Mouse (Mus musculus): Measurements from ENCODE around the gene 3425401B19Rik.

3425401B19Rik gene

DNA sequence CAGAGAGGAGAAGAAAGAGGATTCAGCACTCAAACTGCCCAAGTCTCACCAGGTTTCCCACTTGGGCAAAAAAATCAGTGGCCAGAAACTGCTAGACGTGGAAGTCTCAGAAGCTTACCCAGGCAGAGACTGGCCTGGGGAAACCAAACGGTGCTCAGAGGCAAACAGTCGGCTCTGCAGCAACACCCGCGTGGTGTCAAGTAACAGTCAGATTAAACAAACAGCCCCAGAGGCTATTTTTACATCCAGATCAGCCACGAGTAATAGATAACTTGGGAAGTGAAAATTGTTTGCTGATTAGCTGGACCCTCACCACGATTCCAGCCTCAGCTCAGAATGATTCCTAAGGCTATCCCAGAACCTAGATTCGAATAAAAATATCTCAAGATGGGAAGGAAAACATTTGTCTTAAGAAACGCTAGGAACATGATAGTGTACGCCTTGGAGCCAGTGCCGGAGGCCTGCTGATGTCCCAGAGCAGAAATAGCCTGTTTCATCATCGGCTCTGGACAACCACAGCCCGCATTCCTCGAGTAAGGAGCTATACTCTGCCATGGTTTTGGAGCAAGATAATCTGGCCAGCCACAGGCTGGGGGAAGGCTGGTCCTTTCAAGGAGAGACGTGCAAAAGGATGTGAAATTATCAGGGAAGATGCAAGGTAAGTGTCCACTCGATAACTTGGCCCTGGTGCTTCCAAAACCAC lies at the start of gene 3425401B19Rik:
Gene 3425401B19Rik, minus strand, starts transcription at position 170 of the 703 bp plus-strand sequence.
- no peak for DNase-seq

DNA sequence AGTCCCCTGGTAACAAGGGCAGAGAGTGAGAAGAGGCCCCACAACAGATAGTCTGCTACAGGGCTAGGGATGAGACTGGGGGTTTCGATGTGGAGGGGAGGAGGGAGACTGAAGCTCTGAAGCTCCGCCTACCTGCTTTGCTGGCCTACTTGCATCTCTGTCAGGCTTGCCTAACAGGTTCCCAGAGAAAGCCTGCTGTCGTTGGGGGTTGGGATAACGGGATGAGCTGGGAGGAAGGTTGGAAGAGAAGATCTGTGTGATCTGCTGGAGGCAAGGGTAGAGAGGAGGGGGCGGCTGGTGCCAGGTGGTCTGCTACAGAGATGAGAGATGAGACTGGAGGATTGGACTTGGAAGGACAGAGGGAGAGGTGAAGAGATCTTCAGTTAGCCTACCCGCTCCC lies 47.9 kb upstream of the 3425401B19Rik start:
- DNase-seq, result no peak

DNA sequence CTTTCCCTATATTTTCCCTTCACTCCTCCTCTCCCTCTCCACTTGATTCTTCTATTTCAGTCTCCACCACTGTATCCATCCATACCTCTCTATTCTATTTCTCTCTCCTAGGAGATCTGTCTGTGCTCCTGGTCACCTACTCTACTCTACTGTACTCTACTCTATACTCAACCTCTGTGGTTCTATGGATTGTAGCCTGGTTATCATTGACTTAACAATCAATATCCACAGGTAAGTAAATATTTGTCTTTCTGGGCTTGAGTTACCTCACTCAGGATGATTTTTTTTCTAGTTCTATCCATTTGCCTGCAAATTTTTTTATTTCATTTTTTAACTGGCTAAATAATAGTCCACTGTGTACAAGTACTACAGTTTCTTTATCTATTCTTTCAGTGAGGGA lies 41.8 kb upstream of the 3425401B19Rik start:
- DNase-seq, result no peak

DNA sequence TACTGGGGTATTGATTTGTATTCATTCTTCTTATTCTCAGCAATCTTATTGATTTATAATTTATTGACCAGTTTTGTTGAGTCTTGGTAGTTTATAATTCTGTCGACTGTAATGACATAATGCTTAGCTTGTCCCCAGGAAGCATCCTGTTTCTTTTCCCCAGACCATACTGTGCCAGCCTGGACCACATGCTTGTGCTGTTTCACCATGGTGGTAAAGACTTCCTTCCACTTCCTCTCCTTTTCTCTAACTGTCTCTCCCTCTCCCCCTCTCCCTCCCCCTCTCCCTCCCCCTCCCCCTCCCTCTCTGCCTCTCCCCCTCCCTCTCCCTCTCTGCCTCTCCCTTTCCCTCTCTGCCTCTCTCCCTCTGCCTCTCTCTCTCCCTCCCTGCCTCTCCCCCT lies 36.4 kb upstream of the 3425401B19Rik start:
- no peak for DNase-seq

DNA sequence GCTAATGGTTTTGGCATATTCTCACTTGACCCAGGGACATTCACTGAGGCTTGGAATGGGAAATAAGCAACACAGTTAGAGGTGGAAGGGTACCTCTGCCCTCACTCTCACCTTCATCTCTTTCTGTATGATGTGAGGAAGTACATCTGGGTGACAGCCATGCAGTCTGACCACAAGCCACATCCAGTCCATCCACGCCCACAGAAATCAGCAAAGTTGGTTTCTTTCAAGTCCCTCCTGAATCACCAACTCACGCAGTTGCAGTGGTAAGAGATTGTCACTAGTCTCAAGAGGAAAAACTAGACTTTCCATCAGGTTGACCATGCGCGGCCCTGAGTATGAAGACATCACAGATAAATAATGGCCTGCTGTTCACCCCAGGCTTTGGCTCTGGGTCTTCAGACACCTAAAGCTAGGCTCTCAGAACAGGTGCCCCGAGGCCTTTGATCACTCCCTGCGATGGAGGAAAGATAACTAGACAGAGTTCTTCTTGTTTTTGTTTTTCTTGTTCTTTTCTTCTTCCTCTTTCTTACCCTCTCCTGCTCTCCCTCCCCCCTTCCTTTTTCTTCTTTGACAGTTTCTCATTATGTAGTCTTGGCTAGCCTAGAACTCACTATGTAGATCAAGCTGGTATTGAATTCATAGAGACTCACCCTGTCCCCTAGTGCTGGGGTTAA lies 31.8 kb upstream of the 3425401B19Rik start:
- peak in 1 of 2 experiments; percentile 9 for DNase-seq

DNA sequence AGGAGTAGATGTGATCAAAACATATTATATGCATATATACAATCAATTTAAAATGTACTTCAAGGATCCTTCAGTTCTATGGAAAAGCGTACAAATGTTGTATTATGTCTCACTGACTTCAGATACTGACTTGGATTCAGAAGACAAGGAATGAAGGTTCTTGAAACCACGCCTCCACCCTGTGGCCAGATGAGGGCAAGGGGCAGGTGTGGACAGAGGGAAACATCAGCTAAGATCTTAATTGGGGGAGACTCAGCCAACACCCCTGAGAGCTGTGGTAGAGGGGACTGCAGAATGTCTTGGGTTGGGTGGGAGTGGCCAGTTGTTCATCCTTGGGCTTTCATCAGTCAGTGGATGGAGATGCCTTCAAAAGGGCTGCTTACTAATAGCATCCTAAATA lies 30.4 kb upstream of the 3425401B19Rik start:
- no peak for DNase-seq

DNA sequence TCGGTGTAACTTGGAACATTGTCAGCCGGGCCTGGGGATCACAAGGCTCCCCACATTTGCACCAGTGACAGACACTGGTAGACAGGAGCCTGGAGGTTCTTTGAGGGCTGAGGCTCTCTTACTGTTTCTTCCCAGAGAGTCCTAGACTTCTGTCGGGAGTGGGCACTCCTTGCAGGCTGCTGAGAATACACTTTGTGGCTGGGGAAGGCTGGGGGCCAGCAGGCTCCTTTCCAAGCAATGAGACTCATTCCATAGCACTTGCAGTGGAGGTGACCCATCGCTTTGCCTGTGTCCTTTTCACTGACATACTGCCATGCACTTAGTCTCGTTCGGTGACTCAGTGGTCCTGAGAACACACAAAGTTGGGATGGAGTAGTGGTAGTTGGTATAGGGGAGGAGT lies 30.0 kb upstream of the 3425401B19Rik start:
- DNase-seq, result no peak

DNA sequence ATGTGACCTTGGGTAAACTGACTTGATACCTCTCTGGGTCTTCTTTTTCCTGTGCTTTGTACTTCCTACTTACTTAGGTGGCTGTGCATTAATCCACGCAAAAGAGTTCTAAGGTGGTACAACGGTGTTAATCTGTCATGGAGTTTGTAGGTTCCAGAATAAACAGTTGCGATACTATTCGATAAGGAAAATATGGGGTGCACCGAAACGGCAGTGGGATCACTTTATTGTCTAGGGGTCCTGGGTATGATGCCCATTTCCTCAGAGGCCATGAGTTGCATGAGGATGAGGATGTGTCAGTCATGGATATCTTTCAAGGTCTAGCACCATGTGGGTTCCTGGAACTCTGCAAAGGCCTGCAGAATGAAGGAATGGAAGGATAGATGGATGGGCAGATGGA lies 24.8 kb upstream of the 3425401B19Rik start:
- DNase-seq, result no peak

DNA sequence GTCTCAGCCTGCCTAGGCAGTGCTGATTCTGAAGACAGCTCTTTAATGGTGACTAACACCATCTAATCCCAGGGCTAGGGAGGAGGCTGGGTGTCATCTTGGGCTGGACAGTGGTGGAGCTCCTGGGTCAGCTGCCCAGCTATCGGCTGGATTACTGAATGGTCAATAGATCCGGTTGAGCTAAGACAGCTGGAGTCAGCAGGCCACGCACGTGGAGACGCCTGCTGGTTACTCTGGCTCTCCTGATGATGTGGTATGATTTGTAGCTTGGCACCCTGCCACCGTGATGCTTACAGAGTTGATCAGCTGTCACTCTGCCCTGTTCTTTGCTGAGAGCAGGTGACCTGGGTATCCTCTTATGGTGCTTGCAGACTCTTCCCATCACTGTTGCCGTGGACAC lies 23.7 kb upstream of the 3425401B19Rik start:
- DNase-seq, result no peak

DNA sequence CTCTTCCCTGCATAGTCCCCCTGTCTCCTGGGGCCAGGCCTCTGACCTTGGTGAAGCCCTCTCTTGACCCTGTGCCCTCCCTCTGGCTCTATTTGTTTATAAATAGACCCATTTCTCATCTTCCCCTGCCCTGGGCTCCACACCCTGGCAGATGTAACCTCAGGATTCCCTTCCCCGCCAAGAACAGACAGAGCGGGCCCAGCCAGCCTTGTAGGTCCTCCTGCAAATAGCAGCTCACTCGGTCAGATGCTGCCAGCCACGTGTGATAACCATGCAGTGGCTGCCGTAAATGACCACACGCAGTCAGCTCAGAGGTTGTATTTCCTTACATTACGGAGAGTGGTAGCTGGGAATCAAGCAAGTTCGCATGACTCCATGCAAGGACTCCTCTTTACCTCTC lies 22.8 kb upstream of the 3425401B19Rik start:
- no peak for DNase-seq

DNA sequence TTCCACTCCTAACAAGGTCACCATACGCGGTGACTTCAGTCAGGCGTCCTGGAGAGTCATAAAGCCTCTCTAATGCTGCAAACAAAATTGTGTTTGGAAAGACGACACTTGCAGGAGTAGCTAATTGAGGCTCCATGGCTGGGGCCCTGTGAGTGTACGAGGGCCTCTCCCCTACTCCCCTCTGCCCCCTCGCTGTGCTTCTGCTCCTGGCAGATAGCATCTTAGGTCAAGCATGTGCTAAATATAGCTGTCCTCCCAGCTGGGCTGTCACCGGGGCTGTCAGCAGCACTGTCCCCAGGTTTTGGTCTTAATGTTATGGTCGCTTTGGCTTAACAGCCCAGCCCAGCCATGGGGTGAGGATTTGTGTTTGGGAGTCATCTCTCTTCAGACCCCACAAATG lies 15.9 kb upstream of the 3425401B19Rik start:
- no peak for DNase-seq

DNA sequence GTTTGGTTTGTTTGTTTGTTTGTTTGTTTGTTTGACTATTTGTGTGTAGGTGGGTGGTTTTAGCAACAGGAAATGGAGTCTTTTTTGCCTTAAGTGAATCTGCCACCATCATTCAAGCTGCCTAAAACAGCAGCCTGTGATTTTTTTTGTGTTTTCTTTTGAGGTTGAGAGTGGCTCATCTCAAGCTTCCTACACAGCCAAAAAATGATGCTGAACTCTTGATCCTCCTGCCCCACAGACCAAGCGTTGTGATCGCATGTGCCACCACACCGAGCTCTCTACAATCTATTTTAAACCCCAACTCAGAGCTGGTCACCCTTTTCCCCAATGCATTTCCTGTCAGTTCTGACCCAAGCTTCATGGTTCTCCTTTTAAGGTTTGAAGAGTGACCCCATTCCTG lies 13.5 kb upstream of the 3425401B19Rik start:
- no peak for DNase-seq

DNA sequence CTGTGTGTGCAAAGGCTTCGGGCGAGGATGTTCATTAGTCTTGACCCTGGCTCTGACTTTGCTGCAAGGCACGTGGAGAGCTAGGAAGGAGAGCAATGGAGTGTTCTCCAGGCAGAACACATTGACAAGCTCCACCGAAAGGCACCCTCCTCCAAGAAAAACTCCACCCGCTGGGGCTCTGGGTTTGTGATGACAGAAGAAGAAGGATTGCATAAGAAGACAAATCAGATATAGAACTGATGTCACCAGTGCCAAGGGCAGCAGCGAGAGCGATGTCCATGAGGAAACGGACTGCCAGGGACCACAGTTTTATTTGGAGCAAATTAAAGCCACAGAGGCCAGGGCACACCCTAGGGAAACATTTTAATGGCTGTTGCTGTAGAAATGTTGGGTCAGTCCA lies 12.7 kb upstream of the 3425401B19Rik start:
- no peak for DNase-seq

DNA sequence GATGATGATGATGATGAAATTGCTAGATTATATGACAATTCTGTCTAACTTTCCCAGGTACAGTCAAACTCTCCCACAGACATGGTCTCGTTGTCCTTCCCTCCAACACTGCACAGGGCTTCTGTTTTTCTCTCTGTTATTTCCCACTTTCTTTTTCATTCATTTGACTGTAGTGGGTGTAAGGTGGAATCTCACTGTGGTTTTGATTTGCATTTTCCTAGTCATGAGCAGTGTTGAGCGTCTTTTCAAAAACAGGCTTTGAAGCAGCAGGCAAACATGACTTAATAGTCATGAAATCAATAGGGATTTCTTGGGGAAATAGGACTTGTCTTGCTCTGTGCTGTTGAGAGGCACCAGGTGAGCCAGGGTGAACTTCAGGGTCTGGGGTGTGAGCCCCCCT lies 11.3 kb upstream of the 3425401B19Rik start:
- DNase-seq, result no peak

DNA sequence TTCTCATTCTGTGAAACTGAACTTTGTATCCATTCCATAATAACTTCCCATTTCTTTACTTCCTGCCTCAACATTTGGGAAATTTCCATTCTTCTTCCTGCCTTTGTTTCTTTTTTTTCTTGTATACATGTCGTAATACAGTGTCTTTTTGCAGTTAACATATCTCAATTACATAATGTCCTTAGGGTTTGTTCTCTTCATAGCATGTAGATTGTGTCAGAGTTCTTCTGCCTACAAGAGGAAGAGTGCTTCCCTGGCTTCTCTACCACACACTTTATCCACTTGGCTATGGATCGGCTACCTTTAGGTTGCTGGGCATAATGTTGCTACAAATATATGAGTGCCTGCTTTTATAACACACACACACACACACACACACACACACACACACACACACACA lies 10.8 kb upstream of the 3425401B19Rik start:
- no peak for DNase-seq

DNA sequence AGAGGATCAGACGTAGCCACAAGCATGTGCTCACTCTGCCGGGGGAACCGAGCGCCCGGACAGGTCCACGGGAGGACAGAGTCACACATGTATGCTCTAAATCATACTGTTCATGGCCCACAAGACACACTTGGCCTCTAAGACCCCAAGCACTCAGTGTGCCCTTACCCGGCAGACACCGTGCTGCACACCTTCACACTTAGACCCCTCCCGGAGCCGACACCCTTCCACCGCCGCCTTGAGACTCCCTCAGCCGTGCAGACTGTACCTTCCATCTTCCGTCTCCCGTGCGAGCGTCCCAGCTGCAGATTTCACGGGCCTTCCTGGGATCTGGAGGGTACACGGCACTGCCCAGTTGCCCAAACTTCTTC lies 373 bp downstream of the 3425401B19Rik start:
- DNase-seq, result no peak

DNA sequence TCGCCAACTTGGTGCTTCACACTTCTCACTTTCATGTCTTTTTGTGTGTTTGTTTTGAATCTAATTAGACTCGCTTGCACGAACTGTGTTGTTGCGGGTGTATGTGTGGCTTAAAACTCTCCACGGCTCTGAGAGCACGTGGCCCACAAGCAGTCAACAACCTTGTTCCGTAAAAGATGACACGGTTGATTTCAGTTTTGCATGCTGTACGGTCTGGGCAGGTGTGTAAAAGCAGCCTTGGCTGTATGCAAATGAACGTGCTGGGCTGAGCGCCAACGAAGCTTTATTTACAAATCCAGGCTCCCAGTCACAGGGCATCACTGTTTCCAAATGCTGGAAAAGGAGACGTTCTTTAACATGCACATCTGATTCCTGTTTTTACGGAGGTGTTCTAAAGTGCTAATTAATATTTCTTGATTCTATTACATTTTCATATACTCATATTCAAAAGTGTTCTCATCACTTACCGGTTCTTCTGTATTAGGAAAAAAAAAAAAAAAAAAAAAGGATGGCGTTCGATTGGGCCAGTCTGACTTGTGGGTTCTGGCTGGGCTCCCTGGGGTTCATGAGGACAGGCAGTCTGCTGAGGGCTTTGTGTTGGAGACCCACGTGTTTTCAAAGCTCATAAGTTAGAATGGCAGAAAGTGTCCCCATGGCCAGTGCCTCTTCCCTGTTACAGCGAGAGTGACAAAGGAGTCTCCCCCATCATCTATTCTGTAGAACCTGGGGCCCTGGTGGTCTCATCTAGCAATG lies 935 bp downstream of the 3425401B19Rik start:
- no peak for DNase-seq

DNA sequence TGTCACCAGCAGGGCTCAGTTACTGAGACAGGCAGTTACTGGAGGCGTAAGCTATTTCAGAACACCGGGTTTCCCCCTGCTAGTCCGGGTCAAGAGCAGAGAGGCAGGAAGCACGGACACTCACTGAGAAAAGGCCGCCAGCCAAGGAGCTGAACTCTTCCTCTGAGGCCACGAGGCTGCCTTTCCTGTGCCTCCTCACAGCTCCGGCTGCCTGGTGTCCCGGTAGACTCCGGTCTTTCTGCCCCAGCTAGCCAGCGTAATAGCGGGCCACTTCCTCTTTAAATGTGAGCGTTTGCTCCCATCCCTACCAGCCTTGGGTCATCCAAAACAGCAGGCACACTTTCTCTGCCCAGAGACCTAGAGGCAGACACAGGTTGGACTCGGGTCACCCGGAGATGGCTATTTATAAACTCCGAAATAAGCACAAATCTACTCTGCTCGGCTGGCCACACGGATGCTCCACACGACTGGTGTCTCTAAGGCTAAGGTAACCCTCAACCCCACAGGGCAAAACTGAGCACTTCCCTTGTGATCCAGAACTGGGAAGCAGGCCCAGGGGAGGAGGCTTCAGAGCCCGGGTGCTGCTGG lies 1.7 kb downstream of the 3425401B19Rik start:
- DNase-seq, result no peak

DNA sequence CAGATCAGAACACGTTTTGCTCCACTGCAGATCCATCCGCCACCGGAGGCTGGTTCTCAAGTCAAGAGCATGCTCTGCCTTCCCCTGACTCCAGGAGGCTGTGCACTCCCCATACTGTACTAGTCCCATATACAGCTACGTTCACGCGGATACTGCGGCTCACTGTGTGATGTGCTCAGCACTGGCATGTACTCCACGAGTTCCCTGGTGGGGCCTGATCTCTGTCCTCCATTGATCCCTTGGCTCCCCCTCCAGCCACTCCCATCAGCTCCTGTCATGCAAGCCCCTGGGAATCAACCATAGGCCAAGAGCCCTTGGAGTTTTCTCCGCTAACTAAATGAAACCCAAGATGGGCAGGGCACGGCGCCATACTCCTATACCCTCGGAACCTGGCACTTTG lies 2.6 kb downstream of the 3425401B19Rik start:
- DNase-seq, result no peak

DNA sequence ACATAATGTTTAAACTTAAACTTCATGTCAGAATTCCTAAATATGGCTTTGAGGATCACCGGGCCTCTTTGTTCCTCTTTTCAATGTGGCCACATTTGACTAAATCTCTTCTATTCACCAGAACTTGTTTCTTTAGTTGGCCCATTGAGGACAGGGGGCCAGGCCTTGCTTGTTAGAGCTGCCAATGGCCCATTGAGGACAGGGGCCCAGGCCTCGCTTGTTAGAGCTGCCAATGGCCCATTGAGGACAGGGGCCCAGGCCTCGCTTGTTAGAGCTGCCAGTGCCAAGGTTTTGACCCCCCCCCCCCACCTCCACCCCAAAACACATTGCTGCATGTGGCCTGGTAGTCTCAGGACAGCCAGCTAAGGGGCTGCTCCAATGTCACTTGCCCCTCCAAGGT lies 3.5 kb downstream of the 3425401B19Rik start:
- DNase-seq, result no peak

DNA sequence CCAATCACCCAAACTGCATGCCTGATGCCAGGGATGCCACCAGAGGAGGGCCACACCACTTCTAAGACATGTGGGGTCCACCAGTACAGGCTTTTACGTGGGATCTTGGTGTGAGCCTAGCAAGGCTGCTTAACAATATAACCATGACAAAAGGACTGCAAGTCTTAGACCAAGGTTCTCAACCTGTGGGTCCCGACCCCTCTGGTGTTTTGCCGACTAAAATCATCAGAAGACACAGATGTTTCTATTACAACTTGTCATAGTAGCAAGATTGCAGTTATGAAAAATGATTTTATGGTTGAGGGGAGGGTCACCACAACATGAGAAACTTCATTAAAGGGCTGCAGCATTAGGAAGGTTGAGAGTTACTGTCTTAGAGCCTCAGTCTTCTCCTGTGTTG lies 6.5 kb downstream of the 3425401B19Rik start:
- no peak for DNase-seq

DNA sequence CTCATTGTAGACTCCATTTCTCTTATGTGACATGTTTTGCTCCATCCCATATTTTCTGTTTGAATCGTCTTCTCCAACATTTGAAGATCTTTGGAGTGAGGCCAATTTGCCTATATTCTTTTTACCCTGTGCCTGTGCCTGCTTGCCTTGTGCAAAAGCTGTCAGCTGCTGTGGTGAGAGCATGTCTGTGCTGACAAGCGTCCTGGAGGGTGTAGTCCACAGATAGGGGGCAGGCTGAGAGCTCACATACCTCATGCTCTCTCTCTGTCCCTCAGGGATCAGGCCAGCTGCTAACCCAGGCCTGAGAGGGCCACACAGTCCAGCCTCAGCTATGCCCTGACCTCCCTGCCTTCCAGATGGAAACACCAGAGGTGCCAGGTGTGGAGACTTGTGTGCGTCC lies 11.9 kb downstream of the 3425401B19Rik start:
- no peak for DNase-seq

DNA sequence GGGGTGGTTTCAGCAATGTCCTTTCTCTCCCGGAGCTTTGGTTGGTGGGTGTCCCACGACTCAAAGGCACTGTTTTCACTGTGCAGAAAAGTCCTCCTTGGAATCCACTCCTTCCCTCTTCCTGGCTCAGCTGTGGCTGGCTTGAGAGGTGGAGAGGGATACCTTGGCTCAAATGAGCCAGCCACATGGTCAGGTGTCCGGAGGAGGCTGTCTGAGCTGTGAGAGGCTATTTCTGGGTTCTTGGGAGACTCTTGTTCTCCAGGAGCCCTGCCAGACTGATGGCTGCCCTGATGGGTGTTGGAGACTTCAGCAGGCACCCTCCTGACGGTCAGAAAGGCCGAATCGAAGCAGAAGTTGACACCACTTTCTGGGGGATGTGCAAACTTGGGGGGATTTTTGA lies 22.0 kb downstream of the 3425401B19Rik start:
- no peak for DNase-seq

DNA sequence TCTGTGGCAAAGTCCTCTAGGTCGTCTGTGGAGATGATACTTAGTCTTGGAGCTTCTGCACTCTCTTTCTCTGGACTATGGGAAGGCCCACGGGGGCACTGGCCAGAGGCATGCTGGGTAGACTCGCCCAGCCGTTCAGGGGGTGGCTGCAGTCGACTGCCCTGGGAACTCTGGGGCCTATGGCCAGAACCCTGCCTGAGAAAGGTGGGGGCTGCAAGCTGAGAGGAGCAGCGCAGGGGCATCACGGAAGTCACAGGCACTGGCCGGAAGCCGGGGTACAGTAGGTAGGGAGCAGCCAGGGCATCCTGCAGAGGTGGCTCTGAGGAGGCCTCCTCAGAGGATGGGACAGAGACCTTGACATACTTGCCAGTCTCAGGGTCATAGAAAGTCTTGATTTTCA lies 25.3 kb downstream of the 3425401B19Rik start:
- DNase-seq, result no peak
